ENCODE assay signal across 22 mouse cellular contexts in genomic region chr17:86149726-86150125, GRCm38 (mm10). TPM values are rescaled to one million over a fixed set of nuclear protein-coding genes. Genes with fewer than 3 reads are reported as not detected.
DNase-seq lines count a peak whose midpoint lies in the region; ATAC-seq and TF ChIP-seq lines count a peak whose summit lies in the region.
"Had no signal": no experiment of that assay in that cellular context is flagged by ENCODE, and none has a peak within 500 bp of the region (broad histone marks: within the 10 kb centered on the region; RNA-seq: fewer than 3 reads in every experiment).

No protein-coding gene starts in this region.

- no peak overlapping the region for H3K9ac ChIP-seq in liver, embryonic 11.5 days (ENCODE audit: low read depth, low read length)
- H3K9ac ChIP-seq in liver, postnatal 0 days (replicated peaks) = no peak overlapping the region
- H3K9ac ChIP-seq in ES-E14 (ENCODE audit: insufficient read depth, low read depth, low read length, poor library complexity, severe bottlenecking) = peak overlapping the region; percentile 38; the same call in 1 of the 2 replicates
- H3K9ac ChIP-seq in kidney, embryonic 15.5 days = no peak overlapping the region
- H3K9ac ChIP-seq: forebrain, embryonic 13.5 days; forebrain, postnatal 0 days; hindbrain, embryonic 13.5 days had no signal

- H3K9me3 ChIP-seq in liver, embryonic 11.5 days (ENCODE audit: control insufficient read depth, low read length) = no peaks in the 10 kb centered on the region
- H3K9me3 ChIP-seq in liver, postnatal 0 days (ENCODE audit: low read length) = no peaks in the 10 kb centered on the region; the same call in 1 of the 2 replicates
- H3K9me3 ChIP-seq in ES-E14 (ENCODE audit: control insufficient read depth, insufficient read depth, low read depth, low read length) = no peaks in the 10 kb centered on the region
- H3K9me3 ChIP-seq in hindbrain, embryonic 10.5 days = no peaks in the 10 kb centered on the region; the same call in 1 of the 2 replicates
- no peaks in the 10 kb centered on the region for H3K9me3 ChIP-seq in kidney, embryonic 15.5 days (replicated peaks)
- H3K9me3 ChIP-seq: heart, embryonic 10.5 days; hindbrain, embryonic 13.5 days had no signal

- no peaks in the 10 kb centered on the region for H3K36me3 ChIP-seq in liver, embryonic 11.5 days (ENCODE audit: control insufficient read depth, insufficient read depth, low read length)
- no peaks in the 10 kb centered on the region for H3K36me3 ChIP-seq in liver, postnatal 0 days (replicated peaks; ENCODE audit: insufficient read depth, low read length)
- H3K36me3 ChIP-seq in ES-E14 (ENCODE audit: control insufficient read depth, insufficient read depth, low read length, poor library complexity, severe bottlenecking) = no peaks in the 10 kb centered on the region
- H3K36me3 ChIP-seq in hindbrain, embryonic 10.5 days = no peaks in the 10 kb centered on the region
- no peaks in the 10 kb centered on the region for H3K36me3 ChIP-seq in kidney, embryonic 15.5 days
- H3K36me3 ChIP-seq: heart, embryonic 10.5 days; hindbrain, embryonic 13.5 days had no signal

- no peak for TF ChIP-seq EP300 in liver, postnatal 0 days (IDR thresholded peaks at IDR 0.05; ENCODE audit: low read depth)

- H3K4me3 ChIP-seq in liver, embryonic 11.5 days (ENCODE audit: low read depth, low read length) = no peak overlapping the region
- no peak overlapping the region for H3K4me3 ChIP-seq in liver, postnatal 0 days (ENCODE audit: low read depth, low read length)
- peak overlapping the region; percentile 6 to 34; a peak in 3 of 4 replicates for H3K4me3 ChIP-seq in ES-E14 (ENCODE audit: insufficient read depth in 1 of 2, low read depth in 1 of 2, low read length in 2 of 2, poor library complexity in 1 of 2, severe bottlenecking in 1 of 2)
- no peak overlapping the region for H3K4me3 ChIP-seq in hindbrain, embryonic 10.5 days
- H3K4me3 ChIP-seq in kidney, embryonic 15.5 days (replicated peaks) = no peak overlapping the region
- H3K4me3 ChIP-seq: forebrain, embryonic 13.5 days; gastrocnemius, adult 2 months; heart, embryonic 10.5 days; hindbrain, embryonic 13.5 days had no signal

- 0 out of 2 replicates have a peak, but pooled peaks have one; percentile 16 for ATAC-seq in liver, embryonic 11.5 days (replicated peaks; ENCODE audit: low FRiP score)
- no peak for ATAC-seq in liver, postnatal 0 days
- ATAC-seq in kidney, embryonic 15.5 days (replicated peaks; ENCODE audit: low FRiP score) = no peak
- ATAC-seq: forebrain, embryonic 13.5 days; forebrain, postnatal 0 days; hindbrain, postnatal 0 days had no signal

- no peaks in the 10 kb centered on the region for H3K27me3 ChIP-seq in liver, embryonic 11.5 days (replicated peaks; ENCODE audit: control insufficient read depth, insufficient read depth, low read length)
- no peaks in the 10 kb centered on the region for H3K27me3 ChIP-seq in liver, postnatal 0 days (ENCODE audit: insufficient read depth, low read length)
- H3K27me3 ChIP-seq in hindbrain, embryonic 10.5 days (ENCODE audit: insufficient read depth, poor library complexity, severe bottlenecking) = no peaks in the 10 kb centered on the region
- no peaks in the 10 kb centered on the region for H3K27me3 ChIP-seq in kidney, embryonic 15.5 days
- H3K27me3 ChIP-seq: forebrain, embryonic 13.5 days; hindbrain, embryonic 13.5 days had no signal

- no peak for DNase-seq in liver, embryonic 11.5 days (ENCODE audit: low spot score)
- DNase-seq in liver, postnatal 0 days = no peak
- DNase-seq in ES-E14 (ENCODE audit: low read depth, low spot score) = no peak
- peak; percentile 60 for DNase-seq in WW6 (ENCODE audit: low read depth, low spot score)
- DNase-seq in frontal cortex, adult 2 months (ENCODE audit: extremely low spot score in 1 of 2, low spot score in 1 of 2) = no peak
- DNase-seq in hindbrain, embryonic 10.5 days (ENCODE audit: low spot score) = no peak
- DNase-seq: adrenal gland, adult 8-10 months; adrenal gland, postnatal 36 days; cerebellum, adult 11 months; cerebellum, adult 9-10 months; cerebellum, postnatal 36 days; forebrain, postnatal 0 days; gastrocnemius, adult 2 months; gastrocnemius, postnatal 25 days; heart, postnatal 10 days; heart, postnatal 4 days; kidney, adult 11 months had no signal

- 82% methylated on average over 1 of the region's 1 CpGs for WGBS in liver, embryonic 11.5 days
- WGBS in liver, postnatal 0 days (ENCODE audit: insufficient replicate concordance) = 74% methylated on average over 1 of the region's 1 CpGs
- 86% methylated on average over 1 of the region's 1 CpGs for WGBS in hindbrain, embryonic 10.5 days
- 95% methylated on average over 1 of the region's 1 CpGs for WGBS in kidney, embryonic 15.5 days

- TF ChIP-seq CTCF in liver, postnatal 0 days (IDR thresholded peaks at IDR 0.05; ENCODE audit: low read depth) = no peak

- peaks cover 10% of the 10 kb centered on the region; the same call in 1 of the 2 replicates for H3K4me1 ChIP-seq in liver, embryonic 11.5 days (replicated peaks; ENCODE audit: control insufficient read depth, insufficient read depth, low read length)
- peaks cover 4% of the 10 kb centered on the region; the same call in 1 of the 2 replicates for H3K4me1 ChIP-seq in liver, postnatal 0 days (ENCODE audit: insufficient read depth)
- peaks cover 3 to 12% of the 10 kb centered on the region in 2 experiments; a peak in 3 of 4 replicates for H3K4me1 ChIP-seq in ES-E14 (ENCODE audit: control insufficient read depth in 2 of 2, insufficient read depth in 2 of 2, low read length in 2 of 2, poor library complexity in 1 of 2)
- peaks cover 8% of the 10 kb centered on the region for H3K4me1 ChIP-seq in hindbrain, embryonic 10.5 days (replicated peaks)
- H3K4me1 ChIP-seq in kidney, embryonic 15.5 days = peaks cover 9% of the 10 kb centered on the region

- H3K27ac ChIP-seq in liver, embryonic 11.5 days (ENCODE audit: low read depth, low read length) = no peak overlapping the region
- no peak overlapping the region for H3K27ac ChIP-seq in liver, postnatal 0 days (ENCODE audit: low read depth)
- peak overlapping the region; percentile 87; the same call in 1 of the 2 replicates for H3K27ac ChIP-seq in ES-E14 (ENCODE audit: insufficient read depth, low read depth, low read length, poor library complexity, severe bottlenecking)
- H3K27ac ChIP-seq in hindbrain, embryonic 10.5 days = no peak overlapping the region
- H3K27ac ChIP-seq in kidney, embryonic 15.5 days = no peak overlapping the region
- H3K27ac ChIP-seq: forebrain, embryonic 13.5 days; gastrocnemius, adult 2 months; heart, embryonic 10.5 days; hindbrain, embryonic 13.5 days; hindbrain, postnatal 0 days had no signal

- in situ Hi-C loops in ES-E14 (cut with MboI; ENCODE audit: low sequenced_read_pairs in 2 of 2, unreplicated experiment in 2 of 2) = loop anchor here in 1 of 2 experiments (25.0 kb wide), 1 partner anchor 313 kb away; no protein-coding TSS in a partner anchor

- H3K4me2 ChIP-seq in liver, embryonic 11.5 days = no peak overlapping the region
- no peak overlapping the region for H3K4me2 ChIP-seq in liver, postnatal 0 days (ENCODE audit: low read depth, low read length)
- no peak overlapping the region for H3K4me2 ChIP-seq in kidney, embryonic 15.5 days
- H3K4me2 ChIP-seq: forebrain, embryonic 13.5 days; hindbrain, embryonic 13.5 days had no signal

TF ChIP-seq in ES-E14, 5 proteins besides CTCF, POLR2A, EP300 and RAD21:
- TF ChIP-seq ZC3H11A (IDR thresholded peaks at IDR 0.05; ENCODE audit: borderline replicate concordance, low read depth, low read length) (no peak), ZNF384 (IDR thresholded peaks at IDR 0.05; ENCODE audit: low read depth, low read length) (no peak), HCFC1 (IDR thresholded peaks at IDR 0.05; ENCODE audit: borderline replicate concordance, insufficient read depth, low read length) (no peak), MAFK (IDR thresholded peaks at IDR 0.05; ENCODE audit: insufficient read depth, low read depth, low read length) (no peak), CHD2 (IDR thresholded peaks at IDR 0.05; ENCODE audit: low read depth, low read length) (no peak)

RNA-seq across cellular contexts. Expression of gene Srbd1, which starts 4.8 kb away (rescaled TPM):
- polyA plus RNA-seq in liver, embryonic 11.5 days (2014; fragmentation: Nextera tagmentation; extraction: Ambion mirVana) = 11.5 and 13.3 TPM in 2 replicates
- polyA plus RNA-seq in liver, postnatal 0 days (2015; fragmentation: Nextera tagmentation; extraction: Ambion mirVana) = 3.8 and 3.9 TPM in 2 replicates
- 39.1 and 41.3 TPM in 2 replicates for total RNA-seq in ES-E14 (2012; rRNA removed)
- 7.1 and 8.2 TPM in 2 replicates for polyA plus RNA-seq in frontal cortex, adult 2 months (2012; rRNA removed)
- polyA plus RNA-seq in hindbrain, embryonic 10.5 days (2016; fragmentation: Nextera tagmentation; extraction: Ambion mirVana) = 18.8 and 19.9 TPM in 2 replicates
- 21.0 and 21.7 TPM in 2 replicates for polyA plus RNA-seq in kidney, embryonic 15.5 days (2015; fragmentation: Nextera tagmentation; extraction: Ambion mirVana)

RNA-seq across cellular contexts. Expression of gene Prkce, which starts 17.9 kb away (rescaled TPM):
- polyA plus RNA-seq in liver, embryonic 11.5 days (2014; fragmentation: Nextera tagmentation; extraction: Ambion mirVana) = 3.7 and 4.0 TPM in 2 replicates
- 1.9 and 2.0 TPM in 2 replicates for polyA plus RNA-seq in liver, postnatal 0 days (2015; fragmentation: Nextera tagmentation; extraction: Ambion mirVana)
- total RNA-seq in ES-E14 (2012; rRNA removed) = 1.7 and 2.4 TPM in 2 replicates
- 83.3 and 96.6 TPM in 2 replicates for polyA plus RNA-seq in frontal cortex, adult 2 months (2012; rRNA removed)
- polyA plus RNA-seq in hindbrain, embryonic 10.5 days (2016; fragmentation: Nextera tagmentation; extraction: Ambion mirVana) = 4.4 and 4.9 TPM in 2 replicates
- 6.8 and 7.1 TPM in 2 replicates for polyA plus RNA-seq in kidney, embryonic 15.5 days (2015; fragmentation: Nextera tagmentation; extraction: Ambion mirVana)

Comparison
In these comparisons a context has a peak if more than half of its experiments do, and no peak if none do; other contexts are left out.
1. H3K4me3 ChIP-seq: peak in ES-E14 (2 of 2); none in liver, embryonic 11.5 days (single experiment), liver, postnatal 0 days (single experiment), hindbrain, embryonic 10.5 days (single experiment) and kidney, embryonic 15.5 days (single experiment).
2. RNA of gene Prkce, which starts 17.9 kb away (polyA plus RNA-seq): 83.3 to 96.6 TPM in frontal cortex, adult 2 months; 6.8 to 7.1 TPM in kidney, embryonic 15.5 days, 4.4 to 4.9 TPM in hindbrain, embryonic 10.5 days, 3.7 to 4.0 TPM in liver, embryonic 11.5 days and 1.9 to 2.0 TPM in liver, postnatal 0 days; every median in the first group is over 10 times any median in the second.